In the genomic region with DNA sequence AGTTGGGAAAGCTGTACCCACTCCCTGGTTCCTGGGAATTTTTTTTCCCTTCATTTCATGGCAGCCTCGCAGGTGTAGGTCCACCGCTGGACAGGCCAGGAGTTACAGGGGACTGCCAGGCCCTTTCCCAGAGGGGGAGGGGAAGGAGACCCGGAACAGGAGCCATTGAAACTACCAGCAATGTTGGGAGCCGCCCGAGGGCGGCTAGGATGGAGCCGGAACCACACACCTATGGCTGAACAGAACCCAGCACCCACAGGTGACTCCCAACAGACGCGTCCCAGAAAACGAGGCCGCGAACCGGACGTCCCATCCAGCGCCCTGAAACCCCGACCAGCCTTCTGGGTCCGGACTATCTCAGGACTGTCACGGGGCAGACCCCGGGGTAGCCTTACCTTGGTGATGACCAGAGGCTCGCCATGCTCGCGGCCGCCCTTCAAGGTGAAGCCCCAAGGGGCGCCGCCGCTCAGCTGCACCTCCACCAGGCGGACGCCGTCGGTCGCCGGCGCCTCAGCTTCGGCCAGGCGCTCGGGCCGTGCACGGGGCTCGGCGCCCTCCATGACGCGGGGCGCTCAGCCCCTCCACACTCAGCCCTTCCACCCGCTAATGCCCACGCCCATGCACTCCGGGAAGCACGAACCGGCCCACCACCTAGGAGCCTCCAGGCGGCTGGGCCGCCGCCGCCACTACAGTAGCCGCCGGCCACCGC, we compare ENCODE assay signal across 8 mouse cellular contexts. TPM values are rescaled to one million over a fixed set of nuclear protein-coding genes. Genes with fewer than 3 reads are reported as not detected.
DNase-seq lines count a peak whose midpoint lies in the region; ATAC-seq and TF ChIP-seq lines count a peak whose summit lies in the region.

A gene (minus strand): TSS at position 575 of the 709 bp plus-strand sequence.

- H3K36me3 ChIP-seq in ES-E14 (ENCODE audit: control insufficient read depth, insufficient read depth, low read length, poor library complexity, severe bottlenecking): no peaks in the 10 kb centered on the region
- H3K36me3 ChIP-seq in forebrain, embryonic 12.5 days (replicated peaks): no peaks in the 10 kb centered on the region
- H3K36me3 ChIP-seq in hindbrain, postnatal 0 days (ENCODE audit: insufficient read depth, low read length): no peaks in the 10 kb centered on the region
- H3K36me3 ChIP-seq in limb, embryonic 10.5 days: no peaks in the 10 kb centered on the region
- H3K36me3 ChIP-seq in midbrain, embryonic 12.5 days: no peaks in the 10 kb centered on the region

- H3K27ac ChIP-seq in ES-E14 (ENCODE audit: insufficient read depth, low read depth, low read length, poor library complexity, severe bottlenecking): peak within 1 kb of the TSS; percentile 78
- 0 out of 2 replicates have a peak within 1 kb of the TSS, but pooled peaks have one; percentile 25 for H3K27ac ChIP-seq in forebrain, embryonic 12.5 days
- H3K27ac ChIP-seq in hindbrain, postnatal 0 days: peak within 1 kb of the TSS; percentile 11; the same call in 1 of the 2 replicates
- peak within 1 kb of the TSS; percentile 83 for H3K27ac ChIP-seq in limb, embryonic 10.5 days
- H3K27ac ChIP-seq in midbrain, embryonic 12.5 days (replicated peaks): no peak within 1 kb of the TSS

- H3K4me3 ChIP-seq in ES-E14 (ENCODE audit: insufficient read depth in 1 of 2, low read depth in 1 of 2, low read length in 2 of 2, poor library complexity in 1 of 2, severe bottlenecking in 1 of 2): peak within 1 kb of the TSS; percentile 91 to 92
- peak within 1 kb of the TSS; percentile 58 for H3K4me3 ChIP-seq in forebrain, embryonic 12.5 days (replicated peaks)
- peak within 1 kb of the TSS; percentile 58 for H3K4me3 ChIP-seq in hindbrain, postnatal 0 days (ENCODE audit: low read length)
- peak within 1 kb of the TSS; percentile 65 for H3K4me3 ChIP-seq in limb, embryonic 10.5 days
- peak within 1 kb of the TSS; percentile 59 for H3K4me3 ChIP-seq in midbrain, embryonic 12.5 days

- no peaks in the 10 kb centered on the region for H3K4me1 ChIP-seq in ES-E14 (ENCODE audit: control insufficient read depth in 2 of 2, insufficient read depth in 2 of 2, low read length in 2 of 2, poor library complexity in 1 of 2)
- no peaks in the 10 kb centered on the region for H3K4me1 ChIP-seq in forebrain, embryonic 12.5 days
- H3K4me1 ChIP-seq in hindbrain, postnatal 0 days (ENCODE audit: insufficient read depth, low read length): no peaks in the 10 kb centered on the region
- no peaks in the 10 kb centered on the region for H3K4me1 ChIP-seq in limb, embryonic 10.5 days
- H3K4me1 ChIP-seq in midbrain, embryonic 12.5 days: no peaks in the 10 kb centered on the region

- in situ Hi-C loops in ES-E14 (cut with MboI; ENCODE audit: low sequenced_read_pairs in 2 of 2, unreplicated experiment in 2 of 2): no loop called here

- no peaks in the 10 kb centered on the region for H3K9me3 ChIP-seq in ES-E14 (ENCODE audit: control insufficient read depth, insufficient read depth, low read depth, low read length)
- H3K9me3 ChIP-seq in forebrain, embryonic 12.5 days: no peaks in the 10 kb centered on the region
- no peaks in the 10 kb centered on the region for H3K9me3 ChIP-seq in hindbrain, postnatal 0 days (ENCODE audit: low read length)
- H3K9me3 ChIP-seq in limb, embryonic 10.5 days (replicated peaks): no peaks in the 10 kb centered on the region
- no peaks in the 10 kb centered on the region for H3K9me3 ChIP-seq in midbrain, embryonic 12.5 days

- WGBS in forebrain, embryonic 12.5 days: 17% methylated on average over 42 of the region's 55 CpGs
- 23% methylated on average over 54 of the region's 55 CpGs for WGBS in hindbrain, postnatal 0 days
- 9% methylated on average over 52 of the region's 55 CpGs for WGBS in limb, embryonic 10.5 days
- WGBS in midbrain, embryonic 12.5 days: 18% methylated on average over 55 of the region's 55 CpGs

- peak; percentile 27 to 72 for DNase-seq in adrenal gland, adult (ENCODE audit: inconsistent age in 2 of 2, low spot score in 1 of 2)
- no peak for DNase-seq in adrenal gland, adult 8-10 months
- no peak for DNase-seq in ES-E14 (ENCODE audit: low read depth, low spot score)
- peak; percentile 2 for DNase-seq in hindbrain, postnatal 0 days (ENCODE audit: low spot score)
- DNase-seq in limb, embryonic 10.5 days (ENCODE audit: low spot score): no peak
- no peak for DNase-seq in frontal cortex, postnatal 25 days (ENCODE audit: low spot score in 2 of 2)

- TF ChIP-seq CTCF in hindbrain, postnatal 0 days (IDR thresholded peaks at IDR 0.05; ENCODE audit: low read depth): no peak

- H3K9ac ChIP-seq in ES-E14 (ENCODE audit: insufficient read depth, low read depth, low read length, poor library complexity, severe bottlenecking): peak within 1 kb of the TSS; percentile 82
- H3K9ac ChIP-seq in forebrain, embryonic 12.5 days: peak within 1 kb of the TSS; percentile 60
- peak within 1 kb of the TSS; percentile 41 for H3K9ac ChIP-seq in hindbrain, postnatal 0 days (replicated peaks; ENCODE audit: low read length)
- H3K9ac ChIP-seq in midbrain, embryonic 12.5 days (replicated peaks): peak within 1 kb of the TSS; percentile 54

- H3K27me3 ChIP-seq in forebrain, embryonic 12.5 days: peaks cover 41% of the 10 kb centered on the region
- peaks cover 10% of the 10 kb centered on the region for H3K27me3 ChIP-seq in hindbrain, postnatal 0 days (ENCODE audit: insufficient read depth, low read length)
- H3K27me3 ChIP-seq in limb, embryonic 10.5 days (ENCODE audit: low read depth, poor library complexity, severe bottlenecking): peaks cover 69% of the 10 kb centered on the region
- peaks cover 42% of the 10 kb centered on the region for H3K27me3 ChIP-seq in midbrain, embryonic 12.5 days

- H3K4me2 ChIP-seq in forebrain, embryonic 12.5 days: peak within 1 kb of the TSS; percentile 63
- peak within 1 kb of the TSS; percentile 58 for H3K4me2 ChIP-seq in hindbrain, postnatal 0 days (ENCODE audit: low read depth, low read length)
- peak within 1 kb of the TSS; percentile 62 for H3K4me2 ChIP-seq in midbrain, embryonic 12.5 days (replicated peaks)

- peak; percentile 88 for ATAC-seq in forebrain, embryonic 12.5 days (ENCODE audit: low FRiP score)
- peak; percentile 86 for ATAC-seq in hindbrain, postnatal 0 days
- ATAC-seq in midbrain, embryonic 12.5 days (ENCODE audit: low FRiP score, low read depth): peak; percentile 90

TF ChIP-seq in ES-E14, 5 proteins besides CTCF, POLR2A, EP300 and RAD21:
- TF ChIP-seq ZC3H11A (IDR thresholded peaks at IDR 0.05; ENCODE audit: borderline replicate concordance, low read depth, low read length) (no peak), CHD2 (IDR thresholded peaks at IDR 0.05; ENCODE audit: low read depth, low read length) (no peak), ZNF384 (IDR thresholded peaks at IDR 0.05; ENCODE audit: low read depth, low read length) (no peak), HCFC1 (IDR thresholded peaks at IDR 0.05; ENCODE audit: borderline replicate concordance, insufficient read depth, low read length) (no peak), MAFK (IDR thresholded peaks at IDR 0.05; ENCODE audit: insufficient read depth, low read depth, low read length) (no peak)

RNA-seq across cellular contexts. Expression of the gene that starts here (rescaled TPM):
- 10 to 100 TPM in 2 of 4 experiments, 1 to 10 TPM in 2; 9.3 to 13.4 (median 10.3) TPM for total RNA-seq in adrenal gland, adult 8-10 months (2022)
- 20.0 and 23.3 TPM in 2 replicates for total RNA-seq in ES-E14 (2012; rRNA removed)
- polyA plus RNA-seq in forebrain, embryonic 12.5 days (2016; fragmentation: Nextera tagmentation; extraction: Ambion mirVana): 17.8 and 19.3 TPM in 2 replicates
- total RNA-seq in hindbrain, postnatal 0 days (2014; rRNA removed): 294 and 337 TPM in 2 replicates
- polyA plus RNA-seq in hindbrain, postnatal 0 days (2015; fragmentation: Nextera tagmentation; extraction: Ambion mirVana): 114 and 120 TPM in 2 replicates
- 4.5 and 6.1 TPM in 2 replicates for polyA plus RNA-seq in limb, embryonic 10.5 days (2016; fragmentation: Nextera tagmentation; extraction: Ambion mirVana)
- polyA plus RNA-seq in midbrain, embryonic 12.5 days (2016; fragmentation: Nextera tagmentation; extraction: Ambion mirVana): 13.1 and 14.6 TPM in 2 replicates

Comparison
In these comparisons a context has a peak if more than half of its experiments do, and no peak if none do; other contexts are left out.
1. RNA of the gene that starts here (total RNA-seq): 294 to 337 TPM in hindbrain, postnatal 0 days; 20.0 to 23.3 TPM in ES-E14 and 9.3 to 13.4 TPM in adrenal gland, adult 8-10 months; every median in the first group is over 10 times any median in the second.
2. DNase-seq: peak in adrenal gland, adult (2 of 2) and hindbrain, postnatal 0 days (single experiment); none in adrenal gland, adult 8-10 months (single experiment), ES-E14 (single experiment), limb, embryonic 10.5 days (single experiment) and frontal cortex, postnatal 25 days (0 of 2).
3. Peak in every context shown above with its lines, with median percentiles within 50 percentile points of each other: H3K4me3 ChIP-seq, H3K9ac ChIP-seq, ATAC-seq and H3K4me2 ChIP-seq.